Mouse (Mus musculus): ENCODE measurements around the gene Gm49358. TPM values are rescaled to one million over a fixed set of nuclear protein-coding genes. Genes with fewer than 3 reads are reported as not detected.
A peak's percentile ranks its signal among the peaks of the same experiment; 100 is the strongest.

Gene Gm49358
- not detected in 2 replicates for polyA plus RNA-seq (2015; fragmentation: Nextera tagmentation; extraction: Ambion mirVana)

DNA sequence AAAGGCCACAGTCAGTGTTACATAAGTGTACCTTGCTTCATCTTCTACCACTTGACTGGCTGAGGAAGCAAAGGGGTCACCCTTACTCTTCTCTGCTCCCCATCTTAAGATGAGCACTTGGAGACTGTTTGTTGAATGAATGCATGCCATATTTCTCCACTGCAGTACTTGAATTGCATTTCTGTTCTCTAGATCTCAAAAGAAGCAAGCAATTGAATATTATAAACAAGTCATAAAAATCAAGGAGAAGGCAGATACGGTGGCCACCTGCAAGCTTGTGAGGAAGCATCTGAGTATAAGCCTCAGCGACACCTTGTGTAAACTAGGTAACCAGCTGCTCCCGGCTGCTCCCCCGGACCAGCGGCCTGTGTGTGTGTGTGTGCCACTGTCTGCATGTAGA, at the start of gene Gm49358:
Gene Gm49358 (plus strand): TSS at position 301 of the 400 bp plus-strand sequence.
- H3K4me1 ChIP-seq (replicated peaks; ENCODE audit: control insufficient read depth, insufficient read depth): no peaks in the 10 kb centered on the region
- H3K27me3 ChIP-seq (ENCODE audit: control insufficient read depth, insufficient read depth, low read length): no peaks in the 10 kb centered on the region
- no peak for ATAC-seq (ENCODE audit: low FRiP score, low TSS enrichment)
- H3K27ac ChIP-seq (replicated peaks): no peak within 1 kb of the TSS
- H3K9ac ChIP-seq (ENCODE audit: low read length): no peak within 1 kb of the TSS
- no peak within 1 kb of the TSS for H3K4me2 ChIP-seq (replicated peaks; ENCODE audit: low read depth)
- WGBS: 52% methylated on average over 5 of the region's 5 CpGs
- H3K36me3 ChIP-seq (ENCODE audit: control insufficient read depth, insufficient read depth, low read length): no peaks in the 10 kb centered on the region
- H3K4me3 ChIP-seq (ENCODE audit: low read depth, low read length): no peak within 1 kb of the TSS
- TF ChIP-seq EP300 (optimal IDR thresholded peaks at IDR 0.05) (no peak), CTCF (IDR thresholded peaks at IDR 0.05; ENCODE audit: low read depth) (no peak)
- DNase-seq (ENCODE audit: low spot score): no peak
- H3K9me3 ChIP-seq (ENCODE audit: control insufficient read depth, low read length): no peaks in the 10 kb centered on the region

DNA sequence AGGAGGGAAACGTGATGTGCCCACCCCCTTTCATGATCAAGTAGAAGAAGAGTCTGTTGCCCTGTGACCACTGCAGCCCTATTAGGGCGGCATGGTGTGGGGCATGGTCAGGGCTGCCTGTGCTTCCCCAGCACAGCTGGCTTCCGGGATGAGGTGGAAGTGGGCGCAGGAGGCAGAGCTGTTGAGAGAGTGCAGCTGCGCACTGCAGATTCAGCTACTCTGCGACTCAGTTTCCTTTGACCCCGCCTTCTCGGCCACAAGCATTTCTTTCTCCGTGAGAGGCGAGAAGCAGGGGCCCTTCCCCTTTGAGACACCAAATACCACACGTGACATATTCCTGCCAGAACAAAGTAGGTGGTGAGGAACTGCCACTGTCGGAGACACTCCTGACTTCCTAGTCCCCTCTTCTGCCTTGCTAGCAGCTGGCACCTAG, 36.2 kb upstream of the Gm49358 start:
- ATAC-seq (ENCODE audit: low FRiP score, low TSS enrichment) (peak; percentile 78), DNase-seq (ENCODE audit: low spot score) (peak; percentile 61)
- no peak for TF ChIP-seq CTCF (IDR thresholded peaks at IDR 0.05; ENCODE audit: low read depth)
- no peak for TF ChIP-seq EP300 (optimal IDR thresholded peaks at IDR 0.05)
- peak overlapping the region; percentile 51 for H3K4me2 ChIP-seq (replicated peaks; ENCODE audit: low read depth)
- WGBS: 2% methylated on average over 12 of the region's 12 CpGs
- no peaks in the 10 kb centered on the region; the same call in 1 of the 2 replicates for H3K4me1 ChIP-seq (replicated peaks; ENCODE audit: control insufficient read depth, insufficient read depth)
- no peaks in the 10 kb centered on the region for H3K9me3 ChIP-seq (ENCODE audit: control insufficient read depth, low read length)
- no peaks in the 10 kb centered on the region for H3K27me3 ChIP-seq (ENCODE audit: control insufficient read depth, insufficient read depth, low read length)
- H3K36me3 ChIP-seq (ENCODE audit: control insufficient read depth, insufficient read depth, low read length): no peaks in the 10 kb centered on the region
- peak overlapping the region; percentile 40 for H3K27ac ChIP-seq (replicated peaks)
- peak overlapping the region; percentile 17; the same call in 1 of the 2 replicates for H3K4me3 ChIP-seq (ENCODE audit: low read depth, low read length)
- H3K9ac ChIP-seq (ENCODE audit: low read length): peak overlapping the region; percentile 48

DNA sequence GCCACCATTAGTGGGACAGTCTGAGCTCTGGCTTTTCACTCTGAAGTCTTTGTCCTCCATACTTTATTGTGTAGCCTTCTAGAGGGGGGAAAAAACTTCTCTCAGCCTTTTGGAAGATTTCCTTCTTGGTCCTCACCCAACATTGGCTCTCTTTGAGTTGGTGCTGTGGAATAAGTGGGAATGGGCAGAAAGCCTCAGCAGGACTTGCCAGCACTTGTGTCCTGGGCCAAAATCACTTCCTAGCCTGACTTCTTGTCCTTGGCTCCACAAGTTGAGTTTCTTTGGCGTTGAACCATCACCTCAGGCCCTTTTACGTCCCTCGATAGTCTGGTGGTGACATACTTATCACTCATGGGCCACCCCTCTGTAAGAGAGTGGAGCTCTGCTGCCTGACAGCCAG, 35.6 kb upstream of the Gm49358 start:
- Histone ChIP-seq H3K9ac (ENCODE audit: low read length) (no peak overlapping the region), H3K9me3 (ENCODE audit: control insufficient read depth, low read length) (no peaks in the 10 kb centered on the region), H3K4me1 (replicated peaks; ENCODE audit: control insufficient read depth, insufficient read depth) (no peaks in the 10 kb centered on the region; the same call in 1 of the 2 replicates), H3K27me3 (ENCODE audit: control insufficient read depth, insufficient read depth, low read length) (no peaks in the 10 kb centered on the region), H3K27ac (replicated peaks) (peak overlapping the region; percentile 40), H3K4me2 (replicated peaks; ENCODE audit: low read depth) (no peak overlapping the region), H3K36me3 (ENCODE audit: control insufficient read depth, insufficient read depth, low read length) (no peaks in the 10 kb centered on the region), H3K4me3 (ENCODE audit: low read depth, low read length) (no peak overlapping the region)
- WGBS: 77% methylated on average over 3 of the region's 3 CpGs
- TF ChIP-seq CTCF (IDR thresholded peaks at IDR 0.05; ENCODE audit: low read depth) (no peak), EP300 (optimal IDR thresholded peaks at IDR 0.05) (no peak)
- ATAC-seq (ENCODE audit: low FRiP score, low TSS enrichment) (no peak), DNase-seq (ENCODE audit: low spot score) (no peak)

- DNase-seq (ENCODE audit: low spot score): peak; percentile 89
- TF ChIP-seq EP300 (optimal IDR thresholded peaks at IDR 0.05) (no peak), CTCF (IDR thresholded peaks at IDR 0.05; ENCODE audit: low read depth) (peak; percentile 89)
- Histone ChIP-seq H3K9me3 (ENCODE audit: control insufficient read depth, low read length) (no peaks in the 10 kb centered on the region), H3K4me1 (replicated peaks; ENCODE audit: control insufficient read depth, insufficient read depth) (no peaks in the 10 kb centered on the region; the same call in 1 of the 2 replicates), H3K4me3 (ENCODE audit: low read depth, low read length) (peak overlapping the region; percentile 43), H3K9ac (ENCODE audit: low read length) (peak overlapping the region; percentile 59), H3K4me2 (replicated peaks; ENCODE audit: low read depth) (peak overlapping the region; percentile 53), H3K36me3 (ENCODE audit: control insufficient read depth, insufficient read depth, low read length) (no peaks in the 10 kb centered on the region), H3K27me3 (ENCODE audit: control insufficient read depth, insufficient read depth, low read length) (no peaks in the 10 kb centered on the region), H3K27ac (replicated peaks) (0 out of 2 replicates have a peak overlapping the region, but pooled peaks have one; percentile 3)
- ATAC-seq (ENCODE audit: low FRiP score, low TSS enrichment): peak; percentile 61; the same call in 1 of the 2 replicates
- WGBS: 9% methylated on average over 22 of the region's 22 CpGs
Observed at GRCm38 (mm10) chr10:86730823-86731499, 32.8 kb upstream of the Gm49358 start.

DNA sequence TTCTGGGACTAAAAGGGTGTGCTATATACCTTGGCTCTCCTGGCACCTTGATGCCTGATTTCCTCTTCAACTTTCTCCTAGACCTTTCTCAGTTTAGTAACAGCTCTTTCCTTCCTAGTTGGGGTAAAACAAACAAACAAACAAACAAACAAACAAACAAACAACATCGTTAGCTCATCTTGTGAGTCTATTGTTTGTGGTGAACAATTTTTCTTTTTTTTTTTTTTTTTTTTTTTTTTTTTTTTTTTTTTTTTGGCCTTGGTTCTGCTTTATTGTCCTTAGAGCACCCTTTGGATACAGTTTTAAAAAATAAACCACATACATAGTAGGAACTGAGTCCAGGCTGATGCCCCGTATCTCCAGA, 32.3 kb upstream of the Gm49358 start:
- Histone ChIP-seq H3K36me3 (ENCODE audit: control insufficient read depth, insufficient read depth, low read length) (no peaks in the 10 kb centered on the region), H3K9me3 (ENCODE audit: control insufficient read depth, low read length) (no peaks in the 10 kb centered on the region), H3K4me1 (replicated peaks; ENCODE audit: control insufficient read depth, insufficient read depth) (no peaks in the 10 kb centered on the region; the same call in 1 of the 2 replicates), H3K27ac (replicated peaks) (no peak overlapping the region), H3K27me3 (ENCODE audit: control insufficient read depth, insufficient read depth, low read length) (no peaks in the 10 kb centered on the region), H3K4me2 (replicated peaks; ENCODE audit: low read depth) (no peak overlapping the region), H3K9ac (ENCODE audit: low read length) (no peak overlapping the region), H3K4me3 (ENCODE audit: low read depth, low read length) (no peak overlapping the region)
- 36% methylated on average over 2 of the region's 2 CpGs for WGBS
- DNase-seq (ENCODE audit: low spot score) (no peak), ATAC-seq (ENCODE audit: low FRiP score, low TSS enrichment) (no peak)
- TF ChIP-seq EP300 (optimal IDR thresholded peaks at IDR 0.05) (no peak), CTCF (IDR thresholded peaks at IDR 0.05; ENCODE audit: low read depth) (no peak)

GRCm38 (mm10) chr10:86735036-86735435, 28.7 kb upstream of the Gm49358 start:
- TF ChIP-seq CTCF (IDR thresholded peaks at IDR 0.05; ENCODE audit: low read depth) (peak; percentile 32), EP300 (optimal IDR thresholded peaks at IDR 0.05) (no peak)
- ATAC-seq (ENCODE audit: low FRiP score, low TSS enrichment) (no peak), DNase-seq (ENCODE audit: low spot score) (no peak)
- Histone ChIP-seq H3K27ac (replicated peaks) (no peak overlapping the region), H3K4me1 (replicated peaks; ENCODE audit: control insufficient read depth, insufficient read depth) (no peaks in the 10 kb centered on the region), H3K9me3 (ENCODE audit: control insufficient read depth, low read length) (no peaks in the 10 kb centered on the region), H3K27me3 (ENCODE audit: control insufficient read depth, insufficient read depth, low read length) (no peaks in the 10 kb centered on the region), H3K36me3 (ENCODE audit: control insufficient read depth, insufficient read depth, low read length) (no peaks in the 10 kb centered on the region), H3K9ac (ENCODE audit: low read length) (no peak overlapping the region), H3K4me2 (replicated peaks; ENCODE audit: low read depth) (no peak overlapping the region), H3K4me3 (ENCODE audit: low read depth, low read length) (no peak overlapping the region)
- WGBS: 78% methylated on average over 4 of the region's 4 CpGs

Measured in stomach, postnatal 0 days (tissue).